Mouse (Mus musculus) activated CD4-positive, CD25-positive, alpha-beta regulatory T cell, adult 4 months (primary cell): Measurements from ENCODE around the gene Alpk1. TPM values are rescaled to one million over a fixed set of nuclear protein-coding genes. Genes with fewer than 3 reads are reported as not detected.

Source experiments
- ATAC-seq: one replicate; pipeline ENCODE4 v1.8.0; 2017
- polyA plus RNA-seq, 2 experiments: library from polyadenylated mRNA; unstranded; fragments of 100-300 nt; shearing (Covaris generic); gene quantifications; one replicate each; pipeline ENCODE4 v1.2.1; 2017

Alpk1 gene
- polyA plus RNA-seq, 2 experiments from 2014 or later: 0.19 to 0.51 TPM

DNA sequence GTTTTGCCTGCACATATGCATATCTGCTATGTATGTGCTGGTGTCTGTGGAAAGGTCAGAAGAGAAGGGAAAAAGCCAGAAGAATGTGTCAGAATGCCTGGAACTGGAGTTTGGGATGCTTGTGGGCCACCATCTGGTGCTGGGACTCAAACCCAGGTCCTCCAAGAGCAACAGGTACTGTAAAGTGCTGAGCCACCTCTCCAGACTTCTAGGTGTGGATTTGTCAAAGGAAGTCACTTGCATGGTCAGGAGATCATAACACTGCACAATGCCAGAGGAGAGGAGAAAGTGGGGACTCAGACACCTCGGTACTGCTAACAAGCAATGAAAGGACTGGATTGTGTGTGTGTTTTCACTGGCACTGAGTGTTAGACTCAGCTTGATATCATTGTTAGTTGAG is 150.1 kb downstream of the Alpk1 start:
- ATAC-seq: no peak

DNA sequence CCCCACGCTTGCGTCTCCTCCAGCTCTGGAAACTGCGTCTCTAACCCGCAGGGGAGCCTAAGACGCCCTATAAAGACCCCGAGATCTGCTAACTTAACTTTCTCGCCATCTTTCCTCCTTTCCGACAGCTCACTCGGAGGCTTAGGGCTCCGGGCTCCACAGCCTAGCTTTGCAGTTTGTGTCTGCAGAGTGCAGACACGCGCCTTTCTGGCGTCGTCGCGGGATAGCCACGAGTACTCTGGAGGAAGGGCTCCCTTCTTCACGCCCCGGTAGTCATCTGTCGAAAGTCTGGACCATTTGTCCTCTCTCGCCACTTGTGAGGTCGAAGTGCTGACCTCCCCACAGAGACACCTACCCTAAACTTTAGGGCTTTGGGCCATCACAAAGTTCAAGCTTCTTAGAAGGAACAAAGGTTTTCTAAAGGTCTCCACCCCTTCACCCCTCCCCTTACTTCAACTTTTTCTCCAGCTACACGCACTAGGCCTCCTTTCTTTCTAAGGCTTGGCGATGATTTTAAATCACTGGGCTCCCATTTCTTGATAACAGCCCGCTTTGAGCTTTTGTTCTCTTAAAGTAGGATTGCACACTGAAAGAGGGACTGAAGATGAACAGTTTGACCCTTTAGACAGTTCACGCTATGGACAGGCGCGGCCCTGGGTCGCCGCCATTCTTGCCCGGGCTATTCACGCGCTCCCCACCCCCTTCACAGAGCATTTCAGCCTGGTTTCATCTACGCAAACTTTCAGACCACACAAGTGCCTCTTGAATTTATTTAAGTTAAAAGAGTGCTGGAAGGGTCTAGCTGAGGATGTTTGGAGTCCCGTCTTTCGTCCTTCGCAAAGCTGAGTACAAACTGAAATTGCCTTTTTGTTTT is 151.8 kb downstream of the Alpk1 start:
- no peak for ATAC-seq

DNA sequence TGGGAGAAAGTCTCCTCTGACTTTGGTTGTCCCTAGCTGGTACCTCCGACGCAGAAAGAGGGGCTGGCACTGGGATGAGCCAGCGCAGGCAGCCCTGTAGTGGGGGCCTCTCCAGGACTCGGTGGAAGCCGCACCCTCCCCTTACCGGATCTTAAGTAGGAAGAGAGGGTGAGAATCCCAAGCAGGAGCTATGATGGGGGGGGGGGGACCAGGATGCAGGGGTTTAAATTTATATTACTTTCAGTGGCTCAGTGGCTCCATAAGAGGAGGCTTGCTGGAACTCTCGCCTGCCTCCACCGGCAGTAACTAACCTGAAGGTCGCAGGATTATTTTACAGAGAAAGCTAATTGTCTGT is 152.4 kb downstream of the Alpk1 start:
- no peak for ATAC-seq

DNA sequence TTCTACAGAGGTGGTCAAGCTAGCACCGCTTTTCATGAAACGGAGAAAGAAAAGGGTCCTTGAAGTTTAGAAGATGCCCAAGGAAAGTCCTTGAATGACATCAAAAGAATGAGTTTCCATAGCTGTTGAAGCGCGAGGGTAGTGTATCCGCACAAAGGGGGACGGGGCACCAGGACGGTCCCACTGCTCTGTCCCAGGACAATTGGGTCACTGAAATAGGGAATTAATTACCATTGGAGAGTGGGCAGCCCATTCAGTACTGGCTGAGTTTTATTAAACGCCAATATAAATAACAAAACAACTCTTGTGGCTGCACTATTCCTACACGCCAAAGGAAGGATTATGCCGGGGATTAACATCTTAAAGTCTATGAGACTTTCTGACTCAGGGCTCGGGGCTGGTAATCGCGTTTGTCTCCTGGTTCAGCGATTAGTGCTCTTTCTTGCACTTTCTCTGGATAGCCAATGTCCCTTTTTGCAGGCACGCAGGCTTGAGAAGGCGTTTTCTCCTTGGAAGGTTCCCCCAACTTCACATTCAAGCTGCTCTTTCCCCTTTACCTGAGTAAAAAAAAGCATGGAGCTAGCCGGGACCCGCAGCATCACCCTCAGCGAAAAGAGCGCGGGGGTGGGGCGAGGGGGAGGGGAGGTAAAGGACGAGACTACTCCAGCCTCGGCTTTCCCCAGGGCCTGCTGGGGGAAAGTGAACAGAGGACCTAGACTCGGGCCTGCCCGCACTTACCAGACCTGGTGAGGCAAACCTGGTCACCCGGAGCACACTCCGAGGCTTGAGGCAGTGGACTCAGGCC is 153.0 kb downstream of the Alpk1 start:
- ATAC-seq: no peak

DNA sequence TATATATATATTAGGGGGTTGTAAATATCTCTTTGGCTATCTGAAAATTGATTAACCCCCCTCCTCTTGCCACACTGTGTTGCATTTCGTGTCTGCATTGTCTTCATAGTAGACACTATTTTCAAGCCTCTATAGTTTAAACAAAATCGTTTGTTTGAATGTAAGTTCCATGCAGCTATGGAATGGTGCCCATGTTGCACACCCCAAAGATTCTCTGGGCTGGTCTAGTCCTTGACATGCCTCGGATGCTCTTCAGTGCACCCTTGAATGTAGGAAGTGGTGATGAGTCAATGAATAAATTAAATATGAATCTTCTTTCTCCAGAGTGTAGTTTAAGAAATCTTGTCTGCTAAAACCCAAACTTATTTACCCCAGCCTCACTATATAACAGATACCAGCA is 153.8 kb downstream of the Alpk1 start:
- ATAC-seq: no peak

DNA sequence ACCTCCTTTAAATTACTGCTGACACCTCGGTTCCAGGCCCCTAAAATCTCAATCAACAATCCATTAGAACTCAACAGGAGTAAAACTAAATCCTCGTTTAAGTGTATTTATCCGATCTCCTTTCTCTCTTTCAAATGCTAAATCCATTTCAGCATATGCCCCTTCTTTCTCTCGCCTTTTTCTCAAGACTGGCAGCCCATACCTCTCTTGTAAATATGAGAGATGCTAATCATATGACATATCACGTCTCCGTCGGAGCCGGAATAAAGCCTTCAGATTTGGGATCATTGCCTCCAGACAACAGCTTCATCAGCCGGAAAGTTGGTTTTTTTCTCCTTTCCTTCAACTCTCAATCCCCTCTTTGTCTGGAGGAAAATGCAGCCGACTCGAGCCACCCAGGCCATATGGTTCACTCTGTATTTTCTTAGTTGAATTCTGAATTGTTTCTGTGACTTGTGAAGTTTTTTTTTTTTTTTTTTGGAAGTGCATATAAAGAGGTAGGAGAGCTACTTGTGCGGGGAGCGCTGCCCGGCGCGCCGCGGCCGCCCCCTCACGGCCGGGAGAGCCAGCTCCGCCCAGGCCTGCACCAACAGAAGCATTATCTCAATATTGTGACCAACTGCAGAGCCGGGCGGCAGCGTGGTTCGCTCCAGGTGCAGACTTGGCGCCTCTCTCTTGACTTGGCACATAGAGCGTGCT is 154.5 kb downstream of the Alpk1 start:
- ATAC-seq: no peak

DNA sequence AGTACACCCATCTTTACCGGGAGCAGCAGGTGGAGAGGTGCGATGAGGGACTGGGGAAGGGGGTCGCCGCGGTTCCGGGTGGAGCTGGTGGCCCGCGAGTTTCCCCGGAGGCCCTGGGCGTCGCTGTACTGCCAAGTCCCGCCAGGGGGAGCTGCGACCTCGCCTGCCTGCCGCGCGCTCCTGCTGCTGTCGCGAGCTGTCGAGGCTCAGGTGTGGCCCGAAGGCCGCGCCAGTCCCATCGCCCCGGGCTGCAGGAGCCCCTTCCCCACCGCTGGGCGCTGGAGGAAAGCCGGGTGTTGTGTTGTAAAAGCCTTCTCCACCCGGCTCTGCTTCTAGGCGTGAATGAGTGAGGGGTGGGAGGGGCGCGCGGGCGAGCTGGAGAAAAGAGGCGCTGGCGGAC is 155.0 kb downstream of the Alpk1 start:
- peak; percentile 94 for ATAC-seq

Other genes starting within 250 kb of the Alpk1 start
- gene Larp7, start 227.2 kb downstream of the Alpk1 start, polyA plus RNA-seq: 10 to 100 TPM; 63.3 to 82.0 TPM
- gene Zgrf1, start 227.0 kb downstream of the Alpk1 start, polyA plus RNA-seq: 1 to 10 TPM; 3.8 to 4.8 TPM
- gene Neurog2, start 147.4 kb downstream of the Alpk1 start, polyA plus RNA-seq: not detected
- under 1 TPM in 1 of 2 experiments, not detected in 1; 0.42 TPM for gene Tifa, start 9.3 kb upstream of the Alpk1 start, polyA plus RNA-seq
- 10 to 100 TPM; 15.4 to 25.2 TPM for gene Ap1ar, start 57.0 kb upstream of the Alpk1 start, polyA plus RNA-seq
- gene Fam241a, start 115.8 kb upstream of the Alpk1 start, polyA plus RNA-seq: 1 to 10 TPM; 4.0 to 7.2 TPM